Mouse (Mus musculus) testis, adult 2 months (tissue): ENCODE data around the gene Nlrc5. TPM values are rescaled to one million over a fixed set of nuclear protein-coding genes. Genes with fewer than 3 reads are reported as not detected.
"Not testable (repeated sequence)": the region's sequence is repeated elsewhere in the genome, so short reads cannot be mapped to it uniquely, and the experiment has no call there.

Experiments
- H3K27ac ChIP-seq: fragments of 200-500 bp; 2 replicates; pipeline ENCODE4 v1.5.1; 2012; ENCODE audit warnings: low read depth, low read length; ENCODE audit not compliant: control insufficient read depth, insufficient read depth
- H3K27me3 ChIP-seq: fragments of 200-500 bp; 2 replicates; pipeline ENCODE4 v1.6.1; 2012; ENCODE audit warnings: mild to moderate bottlenecking, low read length, moderate library complexity; ENCODE audit not compliant: control insufficient read depth, insufficient read depth
- H3K36me3 ChIP-seq: fragments of 200-500 bp; 2 replicates; pipeline ENCODE4 v1.6.1; 2012; ENCODE audit warnings: mild to moderate bottlenecking, low read length; ENCODE audit not compliant: control insufficient read depth, insufficient read depth
- H3K4me1 ChIP-seq: fragments of 200-500 bp; 2 replicates; pipeline ENCODE4 v1.6.1; 2012; ENCODE audit warnings: low read length; ENCODE audit not compliant: control insufficient read depth, insufficient read depth
- H3K4me3 ChIP-seq: fragments of 200-500 bp; 2 replicates; pipeline ENCODE4 v1.5.1; 2012; ENCODE audit warnings: low read depth, mild to moderate bottlenecking, low read length, moderate library complexity, mixed read lengths; ENCODE audit not compliant: control insufficient read depth
- CTCF ChIP-seq: fragments of 200-500 bp; IDR thresholded peaks from 2 replicates; pipeline ENCODE4 v1.5.1; 2012; ENCODE audit warnings: low read depth, mild to moderate bottlenecking, inconsistent platforms, low read length, moderate library complexity; ENCODE audit not compliant: control insufficient read depth, insufficient read depth, insufficient replicate concordance
- POLR2A ChIP-seq: fragments of 200-500 bp; IDR thresholded peaks from 2 replicates; pipeline ENCODE4 v1.6.1; 2012; ENCODE audit warnings: low read depth, mild to moderate bottlenecking, inconsistent platforms, low read length, moderate library complexity; ENCODE audit not compliant: control insufficient read depth
- polyA plus RNA-seq: library from polyadenylated mRNA; depleted of rRNA; stranded (reverse); fragments of >200 nt; gene quantifications from 2 replicates; pipeline ENCODE4 v1.2.3, GENCODE M21; 2012

The Nlrc5 gene
- polyA plus RNA-seq, 1 experiment, result 7.3 TPM

DNA sequence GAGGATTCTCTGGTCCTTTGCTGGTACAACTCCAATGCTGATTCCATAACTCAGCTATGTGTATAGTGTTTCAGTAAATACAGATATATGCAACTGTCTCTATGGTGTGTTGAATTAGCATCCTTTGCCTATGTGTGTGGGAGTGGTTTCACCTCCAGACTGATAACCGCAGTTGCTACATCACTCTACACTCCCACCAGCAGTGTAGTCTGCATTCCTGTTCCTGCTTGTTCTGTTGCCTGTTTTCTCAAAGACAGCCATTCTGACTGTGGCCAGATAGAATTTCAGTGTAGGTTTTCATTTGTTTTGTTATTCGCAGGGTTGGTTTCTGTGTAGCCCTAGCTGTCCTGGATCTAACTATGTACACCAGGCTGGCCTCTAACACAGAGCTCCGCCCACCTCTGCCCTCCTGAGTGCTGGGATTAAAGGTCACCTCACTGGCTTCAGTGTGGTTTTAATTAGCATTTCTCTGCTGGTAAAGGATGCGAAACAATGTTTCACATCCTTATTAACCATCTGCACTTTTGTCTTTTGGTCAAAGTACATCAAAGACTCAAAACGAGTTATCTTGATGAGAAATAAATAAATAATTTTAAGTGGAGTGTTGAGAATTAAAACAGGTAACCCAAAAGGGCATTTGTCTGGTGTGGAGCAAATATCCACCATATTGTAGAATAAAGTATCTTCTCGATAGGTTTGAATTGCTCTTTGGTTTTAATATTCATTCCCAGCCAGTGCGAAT is 13.6 kb downstream of the Nlrc5 start:
- Histone ChIP-seq H3K27me3 (no peaks in the 10 kb centered on the region), H3K4me1 (no peaks in the 10 kb centered on the region), H3K4me3 (no peak overlapping the region), H3K36me3 (no peaks in the 10 kb centered on the region), H3K27ac (no peak overlapping the region)
- no peak for TF ChIP-seq CTCF
- TF ChIP-seq POLR2A, result no peak

DNA sequence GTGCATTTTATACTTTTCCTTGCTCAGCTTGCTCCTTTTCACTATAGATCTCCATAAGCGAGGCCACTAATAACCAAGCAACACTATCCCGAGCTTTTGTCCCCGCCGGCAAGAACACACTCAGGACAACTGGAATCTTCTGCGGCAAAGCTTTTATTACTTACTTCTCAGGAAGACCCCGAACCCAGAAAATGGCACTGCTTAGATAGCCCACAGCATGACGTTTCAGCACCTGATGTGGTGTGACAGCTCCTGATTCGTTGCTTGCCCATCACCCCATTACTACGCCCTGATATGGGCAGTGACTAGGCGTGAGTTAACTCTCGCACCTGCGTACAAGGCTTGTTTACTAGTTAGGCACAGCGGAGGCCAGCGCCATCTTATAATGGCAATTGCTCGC is 18.8 kb downstream of the Nlrc5 start:
- H3K4me1 ChIP-seq, H3K27ac ChIP-seq, H3K27me3 ChIP-seq, H3K36me3 ChIP-seq, H3K4me3 ChIP-seq: not testable (repeated sequence)

DNA sequence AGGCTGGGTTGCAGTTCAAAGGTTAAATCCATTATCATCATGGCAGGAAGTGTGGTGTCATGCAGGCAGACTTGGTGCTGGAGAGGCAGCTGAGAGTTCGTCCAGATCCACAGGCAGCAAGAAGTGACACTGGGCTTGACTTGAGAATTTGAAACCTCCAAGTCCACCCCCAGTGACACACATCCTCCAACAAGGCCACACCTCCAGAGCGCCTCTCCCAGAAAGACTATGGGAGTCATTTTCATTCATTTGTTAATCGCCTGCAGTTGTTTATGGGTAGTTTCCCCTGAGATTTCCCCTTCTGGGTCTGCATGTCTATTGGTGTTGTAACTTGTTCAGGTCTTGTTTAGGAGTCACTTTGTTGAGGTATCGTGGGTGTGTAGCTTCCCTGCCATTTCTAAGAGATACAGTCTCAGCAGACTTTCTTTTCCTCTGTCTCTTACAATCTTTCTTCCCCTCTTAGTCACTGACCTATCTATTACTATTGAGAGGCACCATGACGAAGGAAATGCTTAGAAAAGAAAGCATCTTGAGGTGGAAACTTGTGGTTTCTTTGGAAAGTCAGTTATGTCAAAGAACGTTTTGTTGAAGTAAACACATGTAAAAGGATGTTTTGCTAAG is 19.8 kb downstream of the Nlrc5 start:
- no peaks in the 10 kb centered on the region for H3K36me3 ChIP-seq
- no peak overlapping the region for H3K4me3 ChIP-seq
- no peaks in the 10 kb centered on the region for H3K27me3 ChIP-seq
- H3K4me1 ChIP-seq, result no peaks in the 10 kb centered on the region
- no peak for TF ChIP-seq POLR2A
- TF ChIP-seq CTCF, result no peak
- H3K27ac ChIP-seq, result no peak overlapping the region

DNA sequence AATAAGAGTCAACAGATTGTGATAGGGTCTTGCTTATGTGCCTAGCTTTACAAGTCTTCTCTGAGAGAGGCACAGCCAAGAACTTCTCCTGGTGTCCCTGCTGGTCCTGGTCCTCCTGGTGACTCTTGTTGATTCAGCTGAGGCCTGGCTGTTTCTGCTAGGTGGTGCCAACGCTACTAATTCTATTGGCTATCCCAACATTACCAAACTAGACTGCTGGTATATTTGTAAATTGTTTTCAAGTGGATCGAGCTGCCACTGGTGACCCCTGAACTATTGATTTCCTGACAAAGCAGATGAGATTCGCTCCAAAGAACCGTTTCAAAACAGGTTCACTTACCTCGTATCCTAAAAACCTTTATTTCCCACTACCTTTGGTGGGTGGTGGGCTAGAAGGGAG is 20.7 kb downstream of the Nlrc5 start:
- Histone ChIP-seq H3K27me3 (no peaks in the 10 kb centered on the region), H3K27ac (no peak overlapping the region), H3K4me3 (no peak overlapping the region), H3K4me1 (no peaks in the 10 kb centered on the region), H3K36me3 (no peaks in the 10 kb centered on the region)
- TF ChIP-seq CTCF, result no peak
- TF ChIP-seq POLR2A, result no peak

DNA sequence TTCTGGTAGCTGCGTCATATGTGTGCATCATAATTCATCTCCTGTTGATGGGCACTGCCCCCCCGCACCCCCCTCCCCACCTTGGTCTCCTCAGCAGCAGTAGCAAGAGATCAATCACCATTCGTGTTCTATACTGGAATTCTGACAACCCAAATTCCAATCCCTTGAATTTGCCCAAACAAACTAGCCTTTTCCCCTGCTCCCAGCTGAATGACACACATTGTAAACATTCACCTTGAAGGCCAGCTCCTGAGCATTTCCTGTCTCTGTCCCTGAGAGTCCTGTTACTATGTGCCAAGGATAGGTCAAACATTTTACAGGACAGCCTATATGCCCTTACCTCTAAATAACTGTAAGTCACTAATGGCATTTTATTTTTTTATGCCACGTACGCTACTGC is 21.9 kb downstream of the Nlrc5 start:
- Histone ChIP-seq H3K4me1 (no peaks in the 10 kb centered on the region), H3K27ac (no peak overlapping the region), H3K36me3 (no peaks in the 10 kb centered on the region), H3K4me3 (no peak overlapping the region), H3K27me3 (no peaks in the 10 kb centered on the region)
- no peak for TF ChIP-seq CTCF
- no peak for TF ChIP-seq POLR2A

DNA sequence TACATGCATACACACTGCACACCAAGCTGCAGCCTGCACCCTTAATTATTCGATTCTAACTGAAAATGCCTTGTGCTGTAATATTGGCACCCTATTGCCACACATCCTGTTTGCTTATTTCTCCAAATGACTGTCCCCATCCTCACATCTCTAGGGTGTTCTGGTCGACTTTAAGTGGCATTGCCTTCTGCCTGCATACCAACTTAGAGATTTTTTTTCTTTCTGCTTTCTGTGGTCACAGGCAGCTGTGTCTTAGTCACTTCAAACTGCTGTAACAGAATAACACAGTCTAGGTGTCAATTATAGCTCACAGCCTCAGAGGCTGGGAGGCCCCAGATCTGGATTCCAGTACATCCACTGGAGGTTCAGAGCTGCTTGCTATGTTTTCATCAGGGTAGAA is 24.4 kb downstream of the Nlrc5 start:
- Histone ChIP-seq H3K36me3 (no peaks in the 10 kb centered on the region), H3K4me1 (no peaks in the 10 kb centered on the region), H3K4me3 (no peak overlapping the region), H3K27me3 (no peaks in the 10 kb centered on the region), H3K27ac (no peak overlapping the region)
- TF ChIP-seq POLR2A, result no peak

DNA sequence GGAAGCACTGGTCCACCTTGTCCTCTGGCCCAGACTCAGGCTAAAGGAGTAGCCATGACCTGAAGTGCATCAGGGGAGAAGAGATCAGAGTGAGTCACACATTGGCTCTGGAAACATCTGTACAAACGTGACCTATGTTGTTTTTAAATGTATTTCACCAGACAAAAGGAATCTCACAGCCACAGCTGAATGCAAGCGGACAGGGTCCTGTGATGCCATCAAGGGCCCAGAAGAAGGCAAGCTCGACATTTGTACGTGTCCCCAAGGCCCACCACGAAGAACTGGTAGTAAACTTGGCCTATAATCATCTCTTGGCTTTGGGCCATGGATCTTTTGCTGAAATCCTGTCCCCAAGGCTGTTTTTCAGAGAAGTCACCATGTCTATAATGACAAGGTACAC is 35.5 kb downstream of the Nlrc5 start:
- no peak overlapping the region for H3K27ac ChIP-seq
- no peak overlapping the region for H3K4me3 ChIP-seq
- H3K27me3 ChIP-seq, result no peaks in the 10 kb centered on the region
- H3K4me1 ChIP-seq, result no peaks in the 10 kb centered on the region
- H3K36me3 ChIP-seq, result no peaks in the 10 kb centered on the region
- TF ChIP-seq CTCF (no peak), POLR2A (no peak)

DNA sequence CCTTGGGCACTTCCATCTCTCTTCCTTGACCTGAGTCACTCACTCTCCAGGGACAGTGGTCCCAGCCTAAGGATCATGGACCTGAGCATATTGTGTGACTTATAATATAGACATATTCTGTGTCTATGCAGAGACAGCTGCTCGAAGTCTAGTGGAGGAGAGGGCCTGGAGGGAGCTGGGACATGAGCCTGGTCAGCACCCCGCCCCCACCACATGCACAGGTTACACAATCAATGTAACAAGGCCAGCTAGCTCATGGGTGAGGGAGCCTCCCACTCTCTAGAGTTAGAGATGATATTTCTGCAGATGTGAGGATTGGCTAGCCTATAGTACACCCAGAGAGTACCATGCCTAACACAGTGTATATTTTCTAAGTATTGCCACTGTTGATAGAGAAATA is 36.6 kb downstream of the Nlrc5 start:
- Histone ChIP-seq H3K27me3 (no peaks in the 10 kb centered on the region), H3K27ac (no peak overlapping the region)
- TF ChIP-seq POLR2A (no peak), CTCF (no peak)

More for the DNA sequence above, 36.6 kb downstream of the Nlrc5 start:
- no peaks in the 10 kb centered on the region for H3K36me3 ChIP-seq
- no peak overlapping the region for H3K4me3 ChIP-seq
- no peaks in the 10 kb centered on the region for H3K4me1 ChIP-seq
